Mouse (Mus musculus) CD4-positive helper T cell, adult 2 months (primary cell): ENCODE measurements around the gene Kras.

ENCODE experiments used
- DNase-seq: peaks from one replicate; pipeline ENCODE4 v3.0.0-alpha.2; 2012; ENCODE audit warnings: low read depth, missing footprints, low spot score

Gene Kras

GRCm38 (mm10) chr6:145250185-145250791 is at the start of gene Kras:
TSS of gene Kras (minus strand) at chr6:145250239.
- peak; percentile 94 for DNase-seq

GRCm38 (mm10) chr6:145297626-145298025 is 47.6 kb upstream of the Kras start:
- no peak for DNase-seq

GRCm38 (mm10) chr6:145296979-145297378 is 46.9 kb upstream of the Kras start:
- DNase-seq: no peak

GRCm38 (mm10) chr6:145295171-145295570 is 45.1 kb upstream of the Kras start:
- no peak for DNase-seq

GRCm38 (mm10) chr6:145293156-145293555 is 43.1 kb upstream of the Kras start:
- no peak for DNase-seq

- no peak for DNase-seq
Observed at GRCm38 (mm10) chr6:145291383-145292289, 41.6 kb upstream of the Kras start.

GRCm38 (mm10) chr6:145285656-145286055 is 35.6 kb upstream of the Kras start:
- DNase-seq: peak; percentile 70

GRCm38 (mm10) chr6:145284286-145284685 is 34.2 kb upstream of the Kras start:
- DNase-seq: peak; percentile 73

- no peak for DNase-seq
Observed at GRCm38 (mm10) chr6:145277138-145277763, 27.2 kb upstream of the Kras start.

- peak; percentile 82 for DNase-seq
Observed at GRCm38 (mm10) chr6:145276265-145276780, 26.3 kb upstream of the Kras start.

- DNase-seq: peak; percentile 71
Observed at GRCm38 (mm10) chr6:145275586-145276219, 25.7 kb upstream of the Kras start.

GRCm38 (mm10) chr6:145273971-145274620 is 24.1 kb upstream of the Kras start:
- DNase-seq: peak; percentile 16

GRCm38 (mm10) chr6:145272142-145272937 is 22.3 kb upstream of the Kras start:
- no peak for DNase-seq

GRCm38 (mm10) chr6:145269313-145269845 is 19.3 kb upstream of the Kras start:
- DNase-seq: peak; percentile 53

GRCm38 (mm10) chr6:145267692-145268091 is 17.7 kb upstream of the Kras start:
- peak; percentile 22 for DNase-seq

- DNase-seq: no peak
Observed at GRCm38 (mm10) chr6:145262314-145262713, 12.3 kb upstream of the Kras start.

GRCm38 (mm10) chr6:145256701-145257073 is 6.6 kb upstream of the Kras start:
- no peak for DNase-seq

GRCm38 (mm10) chr6:145255952-145256700 is 6.1 kb upstream of the Kras start:
- DNase-seq: no peak

GRCm38 (mm10) chr6:145250820-145251219 is 781 bp upstream of the Kras start:
- DNase-seq: no peak
